Mouse (Mus musculus) liver, adult 2 months (tissue): ENCODE measurements around the gene Phgdh. TPM values are rescaled to one million over a fixed set of nuclear protein-coding genes. Genes with fewer than 3 reads are reported as not detected.

Experiments used
- DNase-seq: peaks from one replicate; pipeline ENCODE4 v3.0.0-alpha.2; 2011; ENCODE audit warnings: low read depth, low spot score; ENCODE audit errors: extremely low read depth
- H3K27ac ChIP-seq: fragments of 200-500 bp; replicated peaks from 2 replicates; pipeline ENCODE4 v1.5.1; 2012; ENCODE audit warnings: low read depth, mild to moderate bottlenecking, control low read depth, inconsistent platforms, low read length; ENCODE audit not compliant: insufficient read depth
- H3K27me3 ChIP-seq: fragments of 200-500 bp; 2 replicates; pipeline ENCODE4 v1.6.1; 2012; ENCODE audit warnings: mild to moderate bottlenecking, moderate library complexity, low read length, inconsistent platforms; ENCODE audit not compliant: control insufficient read depth, insufficient read depth
- H3K36me3 ChIP-seq: fragments of 200-500 bp; 2 replicates; pipeline ENCODE4 v1.6.1; 2012; ENCODE audit warnings: low read length, inconsistent platforms; ENCODE audit not compliant: control insufficient read depth, insufficient read depth
- H3K4me1 ChIP-seq: fragments of 200-500 bp; 2 replicates; pipeline ENCODE4 v1.6.1; 2011; ENCODE audit warnings: low read length; ENCODE audit not compliant: control insufficient read depth, insufficient read depth
- H3K4me3 ChIP-seq: fragments of 200-500 bp; 2 replicates; pipeline ENCODE4 v1.5.1; 2011; ENCODE audit warnings: low read depth, mild to moderate bottlenecking, control low read depth, low read length, moderate library complexity; ENCODE audit not compliant: insufficient read depth
- H3K79me2 ChIP-seq: fragments of 200-500 bp; 2 replicates; pipeline ENCODE4 v1.6.1; 2012; ENCODE audit warnings: inconsistent platforms, mild to moderate bottlenecking, low read length, moderate library complexity; ENCODE audit not compliant: control insufficient read depth, insufficient read depth
- H3K9ac ChIP-seq: fragments of 200-500 bp; 2 replicates; pipeline ENCODE4 v1.6.1; 2012; ENCODE audit warnings: low read depth, mild to moderate bottlenecking, control low read depth, inconsistent platforms, low read length
- CTCF ChIP-seq: fragments of 200-500 bp; IDR thresholded peaks from 2 replicates; pipeline ENCODE4 v1.5.1; 2011; ENCODE audit warnings: low read depth, low read length, control low read depth
- POLR2A ChIP-seq: fragments of 200-500 bp; IDR thresholded peaks from 2 replicates; pipeline ENCODE4 v1.6.1; 2011; ENCODE audit warnings: low read length, control low read depth; ENCODE audit not compliant: insufficient read depth; ENCODE audit errors: extremely low read depth
- WGBS: fragments of 180-500 bp; shearing (Covaris S2); methylation state at CpG from one replicate; pipeline ENCODE4 v1.1.7; 2018; 5-methylcytosine and 5-hydroxymethylcytosine counted together
- polyA plus RNA-seq: library from polyadenylated mRNA; depleted of rRNA; stranded (reverse); fragments of >200 nt; gene quantifications from 2 replicates; pipeline ENCODE4 v1.2.3, GENCODE M21; 2012
- total RNA-seq: library from RNA; depleted of rRNA; stranded (reverse); fragments of >200 nt; gene quantifications from 2 replicates; pipeline ENCODE4 v1.2.3, GENCODE M21; 2014

Gene Phgdh
- total and polyA plus RNA-seq, 2 experiments: 0.48 to 0.92 TPM

GRCm38 (mm10) chr3:98355344-98356025, 15.7 kb upstream of the Phgdh start:
- Histone ChIP-seq H3K27ac (no peak overlapping the region), H3K4me3 (no peak overlapping the region), H3K9ac (no peak overlapping the region), H3K27me3 (no peaks in the 10 kb centered on the region), H3K79me2 (no peaks in the 10 kb centered on the region), H3K4me1 (no peaks in the 10 kb centered on the region), H3K36me3 (no peaks in the 10 kb centered on the region)
- WGBS: 86% methylated on average over 10 of the region's 10 CpGs
- no peak for DNase-seq
- TF ChIP-seq CTCF (no peak), POLR2A (no peak)

GRCm38 (mm10) chr3:98353892-98354291, 14.1 kb upstream of the Phgdh start:
- H3K4me1 ChIP-seq: no peaks in the 10 kb centered on the region
- H3K27ac ChIP-seq: no peak overlapping the region
- no peaks in the 10 kb centered on the region for H3K27me3 ChIP-seq
- no peak for TF ChIP-seq POLR2A
- TF ChIP-seq CTCF: peak; percentile 14; the same call in 1 of the 2 replicates
- 26% methylated on average over 7 of the region's 7 CpGs for WGBS
- no peaks in the 10 kb centered on the region for H3K79me2 ChIP-seq
- H3K9ac ChIP-seq: no peak overlapping the region
- no peak overlapping the region for H3K4me3 ChIP-seq
- H3K36me3 ChIP-seq: no peaks in the 10 kb centered on the region
- peak; percentile 28 for DNase-seq

- 25% methylated on average over 8 of the region's 8 CpGs for WGBS
- Histone ChIP-seq H3K36me3 (no peaks in the 10 kb centered on the region), H3K4me3 (no peak overlapping the region), H3K27me3 (0 out of 2 replicates have a peak, but pooled peaks cover 2% of the 10 kb centered on the region), H3K79me2 (no peaks in the 10 kb centered on the region), H3K9ac (no peak overlapping the region), H3K4me1 (no peaks in the 10 kb centered on the region), H3K27ac (no peak overlapping the region)
- TF ChIP-seq POLR2A: no peak
- TF ChIP-seq CTCF: no peak
- DNase-seq: peak; percentile 12
Measured at GRCm38 (mm10) chr3:98348705-98349104, 8.9 kb upstream of the Phgdh start.

GRCm38 (mm10) chr3:98348106-98348505, 8.3 kb upstream of the Phgdh start:
- H3K27ac ChIP-seq: no peak overlapping the region
- H3K4me3 ChIP-seq: no peak overlapping the region
- no peak overlapping the region for H3K9ac ChIP-seq
- H3K36me3 ChIP-seq: no peaks in the 10 kb centered on the region
- TF ChIP-seq POLR2A (no peak), CTCF (no peak)
- H3K79me2 ChIP-seq: no peaks in the 10 kb centered on the region
- 0 out of 2 replicates have a peak, but pooled peaks cover 2% of the 10 kb centered on the region for H3K27me3 ChIP-seq
- no peak for DNase-seq
- H3K4me1 ChIP-seq: no peaks in the 10 kb centered on the region
- WGBS: 62% methylated on average over 6 of the region's 6 CpGs

GRCm38 (mm10) chr3:98343235-98343634, 3.4 kb upstream of the Phgdh start:
- Histone ChIP-seq H3K27ac (no peak overlapping the region), H3K9ac (no peak overlapping the region), H3K79me2 (no peaks in the 10 kb centered on the region), H3K4me3 (no peak overlapping the region), H3K27me3 (0 out of 2 replicates have a peak, but pooled peaks cover 2% of the 10 kb centered on the region), H3K36me3 (no peaks in the 10 kb centered on the region), H3K4me1 (peaks cover 4% of the 10 kb centered on the region; the same call in 1 of the 2 replicates)
- 90% methylated on average over 3 of the region's 3 CpGs for WGBS
- no peak for DNase-seq
- TF ChIP-seq POLR2A (no peak), CTCF (no peak)
